Mouse (Mus musculus): ENCODE measurements around the gene Mtmr2.

Gene Mtmr2

DNA sequence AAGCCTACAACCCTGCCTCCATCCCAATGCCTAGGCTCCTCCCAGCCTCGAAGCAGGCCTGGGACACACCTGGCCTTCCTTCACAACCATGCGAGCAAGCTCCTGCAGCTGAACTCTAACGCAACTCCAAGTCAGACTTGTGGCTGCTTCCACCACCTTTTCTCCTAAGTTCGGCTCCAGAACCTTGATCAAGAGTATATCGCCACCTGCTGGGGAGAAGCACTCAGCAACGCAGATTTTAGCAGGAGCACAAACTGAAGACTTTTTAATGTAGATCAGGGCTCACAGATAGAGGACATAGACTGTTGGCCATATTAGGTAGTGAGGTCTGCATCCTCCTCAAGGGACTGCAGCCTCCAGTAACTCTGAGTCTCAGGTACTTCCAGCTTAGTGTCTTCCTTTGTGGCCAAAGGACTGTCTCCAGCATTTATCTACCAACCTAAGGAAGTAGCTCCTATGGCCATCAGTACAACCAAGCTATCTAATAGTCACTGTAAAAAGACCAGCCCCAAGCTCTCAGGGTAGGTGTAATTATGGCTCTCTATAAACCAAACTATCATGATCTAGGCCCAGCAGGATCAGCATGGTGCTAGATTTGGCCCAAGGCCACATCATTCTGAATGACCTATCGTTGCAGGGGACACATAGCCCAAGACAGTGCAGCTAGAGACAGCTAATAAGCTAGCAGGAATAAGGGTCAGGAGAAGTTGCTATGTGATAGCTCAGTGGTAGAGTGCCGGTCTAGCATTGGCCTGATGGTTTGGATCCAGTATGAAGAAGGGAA is 31.7 kb upstream of the Mtmr2 start:
- H3K9me3 ChIP-seq (ENCODE audit: low read length): no peaks in the 10 kb centered on the region
- H3K4me3 ChIP-seq (replicated peaks; ENCODE audit: low read length): no peak overlapping the region
- no peaks in the 10 kb centered on the region for H3K27me3 ChIP-seq (ENCODE audit: insufficient read depth, low read length)
- H3K36me3 ChIP-seq (ENCODE audit: insufficient read depth, low read length): no peaks in the 10 kb centered on the region
- TF ChIP-seq POU5F1 (IDR thresholded peaks at IDR 0.05; ENCODE audit: borderline replicate concordance, low read length): no peak
- TF ChIP-seq NANOG (IDR thresholded peaks at IDR 0.05; ENCODE audit: borderline replicate concordance, low read length): no peak
- TF ChIP-seq CTCF (conservative IDR thresholded peaks at IDR 0.05; ENCODE audit: low read length): peak; percentile 91
- H3K4me1 ChIP-seq (replicated peaks; ENCODE audit: low read depth, low read length): no peaks in the 10 kb centered on the region

DNA sequence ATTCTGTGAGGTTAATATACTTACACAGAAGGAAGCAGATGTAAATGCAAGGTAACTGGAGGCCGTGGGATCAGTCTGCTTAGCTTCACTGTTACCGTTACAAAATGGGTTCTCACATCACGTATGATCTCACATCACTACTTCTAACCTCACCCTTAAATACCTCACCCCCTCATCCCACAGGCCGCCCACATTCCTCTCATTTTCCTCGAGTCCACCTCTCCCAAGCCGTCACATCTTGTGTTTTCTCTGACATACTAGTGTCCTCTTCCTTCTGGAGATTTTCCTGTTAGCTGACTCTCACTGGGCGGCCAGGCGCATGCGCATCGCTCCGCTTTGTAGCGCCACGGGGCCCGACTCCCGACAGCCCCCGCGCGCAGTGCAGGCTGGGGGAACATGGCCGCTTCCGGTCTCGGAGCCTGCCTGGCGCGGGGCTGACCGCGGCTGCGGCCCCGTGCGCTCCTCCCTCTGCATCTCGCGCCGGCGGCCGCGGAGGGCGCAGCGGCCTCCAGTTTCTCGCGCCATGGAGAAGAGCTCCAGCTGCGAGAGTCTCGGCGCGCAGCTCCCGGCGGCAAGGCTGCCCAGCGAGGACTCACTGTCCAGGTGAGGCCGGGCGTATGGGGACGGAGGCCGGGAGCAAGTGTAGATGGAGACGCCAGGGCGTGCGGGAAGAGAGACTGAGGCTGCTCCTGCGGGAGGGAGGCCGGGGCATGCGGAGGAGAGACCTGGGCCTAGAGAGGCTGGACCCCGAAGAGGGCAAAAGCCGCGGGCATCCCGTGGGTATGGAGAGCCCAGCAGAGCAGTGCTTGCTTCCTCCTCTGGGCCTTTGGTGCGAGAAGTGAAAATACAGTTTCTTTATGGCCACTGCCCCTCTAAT is 826 bp downstream of the Mtmr2 start:
- H3K9me3 ChIP-seq (ENCODE audit: low read length): peaks cover 29% of the 10 kb centered on the region
- TF ChIP-seq POU5F1 (IDR thresholded peaks at IDR 0.05; ENCODE audit: borderline replicate concordance, low read length): no peak
- no peak for TF ChIP-seq CTCF (conservative IDR thresholded peaks at IDR 0.05; ENCODE audit: low read length)
- TF ChIP-seq NANOG (IDR thresholded peaks at IDR 0.05; ENCODE audit: borderline replicate concordance, low read length): no peak
- peaks cover 4% of the 10 kb centered on the region; the same call in 1 of the 2 replicates for H3K36me3 ChIP-seq (ENCODE audit: insufficient read depth, low read length)
- no peaks in the 10 kb centered on the region; the same call in 1 of the 2 replicates for H3K4me1 ChIP-seq (replicated peaks; ENCODE audit: low read depth, low read length)
- H3K27me3 ChIP-seq (ENCODE audit: insufficient read depth, low read length): no peaks in the 10 kb centered on the region
- H3K4me3 ChIP-seq (replicated peaks; ENCODE audit: low read length): peak overlapping the region; percentile 98

DNA sequence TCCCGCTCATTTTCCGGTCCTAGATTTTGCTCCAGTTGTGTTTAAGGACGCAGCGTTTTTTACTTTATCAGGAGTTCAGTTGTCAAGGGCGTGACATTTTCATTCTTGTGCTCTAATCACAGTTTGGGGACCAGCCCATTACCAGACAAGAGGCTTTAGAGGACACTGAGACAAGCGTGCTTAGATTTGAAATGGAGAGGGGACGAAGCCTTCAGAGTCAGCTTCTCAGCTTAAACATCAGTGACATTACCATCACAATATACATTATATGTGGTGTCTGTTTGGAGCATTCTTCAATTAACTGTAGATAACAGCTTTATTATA is 1.4 kb downstream of the Mtmr2 start:
- H3K27me3 ChIP-seq (ENCODE audit: insufficient read depth, low read length): no peaks in the 10 kb centered on the region
- peak overlapping the region; percentile 98 for H3K4me3 ChIP-seq (replicated peaks; ENCODE audit: low read length)
- peaks cover 27% of the 10 kb centered on the region for H3K9me3 ChIP-seq (ENCODE audit: low read length)
- no peaks in the 10 kb centered on the region; the same call in 1 of the 2 replicates for H3K4me1 ChIP-seq (replicated peaks; ENCODE audit: low read depth, low read length)
- no peak for TF ChIP-seq NANOG (IDR thresholded peaks at IDR 0.05; ENCODE audit: borderline replicate concordance, low read length)
- TF ChIP-seq CTCF (conservative IDR thresholded peaks at IDR 0.05; ENCODE audit: low read length): no peak
- TF ChIP-seq POU5F1 (IDR thresholded peaks at IDR 0.05; ENCODE audit: borderline replicate concordance, low read length): no peak
- peaks cover 4% of the 10 kb centered on the region; the same call in 1 of the 2 replicates for H3K36me3 ChIP-seq (ENCODE audit: insufficient read depth, low read length)

DNA sequence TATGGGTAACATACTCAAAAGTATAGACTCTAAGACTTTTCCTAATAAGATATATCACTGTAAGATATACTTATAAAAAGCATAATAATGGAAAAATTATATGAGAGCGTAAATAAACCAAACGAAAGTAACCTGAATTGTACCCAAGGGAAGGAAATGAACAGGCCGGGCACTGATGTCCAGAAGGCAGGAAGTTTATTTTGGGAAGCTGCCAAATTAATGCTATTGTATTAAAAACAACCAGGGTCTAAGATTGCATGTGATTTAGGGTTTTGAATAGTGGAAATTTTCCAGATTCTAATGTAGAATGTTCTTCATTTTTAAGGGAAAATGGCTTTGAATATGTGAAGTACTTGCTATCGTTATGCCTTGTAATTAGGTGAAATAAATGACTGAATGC is 4.3 kb downstream of the Mtmr2 start:
- H3K27me3 ChIP-seq (ENCODE audit: insufficient read depth, low read length): no peaks in the 10 kb centered on the region
- H3K4me3 ChIP-seq (replicated peaks; ENCODE audit: low read length): no peak overlapping the region
- H3K4me1 ChIP-seq (replicated peaks; ENCODE audit: low read depth, low read length): no peaks in the 10 kb centered on the region; the same call in 1 of the 2 replicates
- H3K9me3 ChIP-seq (ENCODE audit: low read length): peaks cover 30% of the 10 kb centered on the region
- peaks cover 4% of the 10 kb centered on the region; the same call in 1 of the 2 replicates for H3K36me3 ChIP-seq (ENCODE audit: insufficient read depth, low read length)
- TF ChIP-seq POU5F1 (IDR thresholded peaks at IDR 0.05; ENCODE audit: borderline replicate concordance, low read length): no peak
- no peak for TF ChIP-seq NANOG (IDR thresholded peaks at IDR 0.05; ENCODE audit: borderline replicate concordance, low read length)
- no peak for TF ChIP-seq CTCF (conservative IDR thresholded peaks at IDR 0.05; ENCODE audit: low read length)

DNA sequence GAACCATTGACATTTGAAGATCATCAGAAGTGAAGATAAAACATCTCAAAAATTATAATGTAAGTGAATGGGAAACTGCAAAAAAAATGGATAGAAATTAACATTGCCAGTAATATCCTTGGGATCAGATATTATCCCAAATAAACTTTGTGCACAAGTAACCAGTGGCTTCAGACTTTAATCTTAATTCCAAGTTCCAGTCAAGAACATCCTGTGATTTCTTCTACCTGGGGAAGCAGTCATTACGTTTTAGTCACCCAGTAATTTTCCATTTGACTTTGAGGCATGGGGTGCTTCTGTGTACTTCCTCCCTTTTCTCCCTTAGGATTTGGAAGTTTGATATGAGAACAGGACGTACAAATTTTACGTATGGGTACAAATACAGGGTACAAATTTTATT is 12.2 kb downstream of the Mtmr2 start:
- H3K4me3 ChIP-seq (replicated peaks; ENCODE audit: low read length): no peak overlapping the region
- no peaks in the 10 kb centered on the region for H3K4me1 ChIP-seq (replicated peaks; ENCODE audit: low read depth, low read length)
- peaks cover 21% of the 10 kb centered on the region for H3K9me3 ChIP-seq (ENCODE audit: low read length)
- no peaks in the 10 kb centered on the region for H3K27me3 ChIP-seq (ENCODE audit: insufficient read depth, low read length)
- TF ChIP-seq POU5F1 (IDR thresholded peaks at IDR 0.05; ENCODE audit: borderline replicate concordance, low read length): no peak
- no peak for TF ChIP-seq NANOG (IDR thresholded peaks at IDR 0.05; ENCODE audit: borderline replicate concordance, low read length)
- TF ChIP-seq CTCF (conservative IDR thresholded peaks at IDR 0.05; ENCODE audit: low read length): no peak
- peaks cover 34% of the 10 kb centered on the region for H3K36me3 ChIP-seq (ENCODE audit: insufficient read depth, low read length)

DNA sequence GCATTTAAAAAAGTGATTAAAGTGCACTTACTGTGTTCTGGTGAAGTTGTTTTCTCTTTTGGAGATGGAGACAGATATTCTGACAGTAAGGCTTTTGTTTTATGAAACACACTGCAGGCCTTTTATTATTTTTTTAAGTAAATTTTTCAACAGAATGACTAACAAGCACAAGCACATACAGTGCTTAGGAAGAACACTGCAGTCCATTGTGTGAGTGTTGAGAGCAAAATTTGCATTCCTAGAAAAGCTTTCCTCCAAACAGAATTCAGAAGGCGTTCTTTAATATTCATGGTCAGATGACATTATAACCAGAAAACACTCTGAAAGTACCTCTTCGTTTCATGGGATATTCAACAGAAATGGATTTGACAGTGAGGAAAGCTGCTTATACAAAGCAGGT is 17.4 kb downstream of the Mtmr2 start:
- H3K9me3 ChIP-seq (ENCODE audit: low read length): no peaks in the 10 kb centered on the region
- no peak overlapping the region for H3K4me3 ChIP-seq (replicated peaks; ENCODE audit: low read length)
- H3K27me3 ChIP-seq (ENCODE audit: insufficient read depth, low read length): no peaks in the 10 kb centered on the region
- H3K36me3 ChIP-seq (ENCODE audit: insufficient read depth, low read length): peaks cover 18% of the 10 kb centered on the region
- H3K4me1 ChIP-seq (replicated peaks; ENCODE audit: low read depth, low read length): peaks cover 14% of the 10 kb centered on the region
- TF ChIP-seq NANOG (IDR thresholded peaks at IDR 0.05; ENCODE audit: borderline replicate concordance, low read length) (no peak), CTCF (conservative IDR thresholded peaks at IDR 0.05; ENCODE audit: low read length) (no peak), POU5F1 (IDR thresholded peaks at IDR 0.05; ENCODE audit: borderline replicate concordance, low read length) (no peak)

DNA sequence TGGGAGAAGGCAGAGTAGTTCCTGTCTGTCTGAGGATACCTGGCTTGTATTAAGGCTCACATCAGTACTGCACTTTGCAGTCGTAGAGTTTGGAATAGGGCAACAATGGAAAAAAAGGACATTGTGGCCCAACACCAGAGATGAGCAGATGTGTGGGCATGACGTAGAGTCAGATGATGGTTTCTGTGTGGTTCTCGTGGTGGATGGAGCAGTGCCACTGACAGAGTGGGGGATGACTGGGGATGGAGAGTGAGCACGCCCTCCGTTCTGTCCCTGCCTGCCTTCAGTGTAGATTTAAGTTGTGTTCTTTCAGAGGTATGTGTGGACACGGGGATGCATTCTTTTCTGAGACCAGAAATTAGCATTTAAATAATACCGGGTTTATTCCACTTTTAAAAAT is 18.4 kb downstream of the Mtmr2 start:
- Histone ChIP-seq H3K36me3 (ENCODE audit: insufficient read depth, low read length) (peaks cover 13% of the 10 kb centered on the region), H3K4me3 (replicated peaks; ENCODE audit: low read length) (no peak overlapping the region), H3K9me3 (ENCODE audit: low read length) (no peaks in the 10 kb centered on the region), H3K27me3 (ENCODE audit: insufficient read depth, low read length) (no peaks in the 10 kb centered on the region), H3K4me1 (replicated peaks; ENCODE audit: low read depth, low read length) (peaks cover 22% of the 10 kb centered on the region)
- no peak for TF ChIP-seq POU5F1 (IDR thresholded peaks at IDR 0.05; ENCODE audit: borderline replicate concordance, low read length)

DNA sequence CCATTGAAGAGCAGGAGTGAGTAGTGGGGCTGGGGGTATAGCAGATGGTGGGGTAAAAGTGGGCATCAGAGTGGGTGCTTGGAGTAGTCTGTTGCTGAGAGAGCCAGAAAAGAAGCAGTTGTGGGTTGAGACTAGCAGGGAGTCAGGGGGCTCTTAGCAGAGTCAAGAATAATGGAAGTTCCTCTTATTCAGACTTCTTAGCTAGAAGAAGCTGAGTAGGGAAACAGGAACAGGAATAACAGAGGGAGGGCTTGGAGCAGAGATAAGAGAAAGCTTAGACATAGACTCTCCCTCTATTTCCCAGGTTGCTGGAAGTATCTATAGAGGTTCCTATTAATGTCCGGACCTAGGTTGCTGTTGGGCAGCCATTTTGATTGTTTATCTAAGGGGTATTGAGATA is 26.5 kb downstream of the Mtmr2 start:
- Histone ChIP-seq H3K9me3 (ENCODE audit: low read length) (no peaks in the 10 kb centered on the region), H3K36me3 (ENCODE audit: insufficient read depth, low read length) (no peaks in the 10 kb centered on the region), H3K4me1 (replicated peaks; ENCODE audit: low read depth, low read length) (peaks cover 19% of the 10 kb centered on the region), H3K27me3 (ENCODE audit: insufficient read depth, low read length) (no peaks in the 10 kb centered on the region), H3K4me3 (replicated peaks; ENCODE audit: low read length) (no peak overlapping the region)
- TF ChIP-seq NANOG (IDR thresholded peaks at IDR 0.05; ENCODE audit: borderline replicate concordance, low read length) (no peak), CTCF (conservative IDR thresholded peaks at IDR 0.05; ENCODE audit: low read length) (no peak), POU5F1 (IDR thresholded peaks at IDR 0.05; ENCODE audit: borderline replicate concordance, low read length) (no peak)

Data from E14TG2a.4 (cell line).